Mouse (Mus musculus) B cell, adult 62 days (primary cell): ENCODE data around the gene Dbndd1. TPM values are rescaled to one million over a fixed set of nuclear protein-coding genes. Genes with fewer than 3 reads are reported as not detected.

ENCODE experiments used
- total RNA-seq: library from RNA; stranded (reverse); gene quantifications from 4 replicates; pipeline ENCODE4 v1.2.4, GENCODE M21; 2023

Gene Dbndd1
- not detected in 4 replicates for total RNA-seq

GRCm38 (mm10) chr8:123514781-123515539 is at the start of gene Dbndd1:
Dbndd1 (minus strand) TSS chr8:123515463.

GRCm38 (mm10) chr8:123518667-123519066 is 3.4 kb upstream of the Dbndd1 start, which contains the start of gene Gas8:
Gas8 (plus strand) TSS chr8:123518834.

GRCm38 (mm10) chr8:123477737-123478258 is 37.5 kb downstream of the Dbndd1 start, which contains the start of gene Afg3l1:
Afg3l1 (plus strand) TSS chr8:123477903.

Other genes starting within 250 kb of the Dbndd1 start
- 85.7 to 89.4 TPM (median 85.9 TPM) in 4 replicates for gene Fanca, start 196.9 kb downstream of the Dbndd1 start, total RNA-seq
- gene Spire2, start 182.8 kb downstream of the Dbndd1 start, total RNA-seq, result not detected in 4 replicates
- gene Tcf25, start 141.7 kb downstream of the Dbndd1 start, total RNA-seq, result 258 to 306 TPM (median 267 TPM) in 4 replicates
- gene Mc1r, start 108.4 kb downstream of the Dbndd1 start, total RNA-seq, result 0.14 to 0.21 TPM in 2 of 4 replicates, not detected in the others
- 0.38 to 2.1 TPM (median 0.61 TPM) in 3 of 4 replicates, not detected in the other for gene Tubb3, start 104.0 kb downstream of the Dbndd1 start, total RNA-seq
- 9.5 to 13.4 TPM (median 12.7 TPM) in 4 replicates for gene Def8, start 91.9 kb downstream of the Dbndd1 start, total RNA-seq
- gene Afg3l1, start 37.6 kb downstream of the Dbndd1 start, total RNA-seq, result 45.5 to 55.1 TPM (median 51.3 TPM) in 4 replicates
- gene Gas8, start 3.4 kb upstream of the Dbndd1 start, total RNA-seq, result 3.3 to 5.9 TPM (median 4.1 TPM) in 4 replicates
- not detected in 4 replicates for gene Rhou, start 138.5 kb upstream of the Dbndd1 start, total RNA-seq